Mouse (Mus musculus): ENCODE results near the gene Nmt1. TPM values are rescaled to one million over a fixed set of nuclear protein-coding genes. Genes with fewer than 3 reads are reported as not detected.

Gene Nmt1
- polyA plus RNA-seq, 1 experiment from 2014 or later = 47.8 TPM

- Histone ChIP-seq H3K4me2 (peak overlapping the region; percentile 89), H3K4me3 (replicated peaks) (peak overlapping the region; percentile 78), H3K36me3 (peaks cover 19% of the 10 kb centered on the region), H3K9ac (peak overlapping the region; percentile 68), H3K9me3 (replicated peaks) (no peaks in the 10 kb centered on the region), H3K27ac (peak overlapping the region; percentile 68), H3K27me3 (peaks cover 50% of the 10 kb centered on the region), H3K4me1 (replicated peaks) (peaks cover 61% of the 10 kb centered on the region)
- WGBS (ENCODE audit: insufficient replicate concordance) = 2% methylated on average over 30 of the region's 30 CpGs
- DNase-seq (peak; percentile 58), ATAC-seq (ENCODE audit: low read depth) (no peak)
These were observed 74.0 kb downstream of the Nmt1 start for GRCm38 (mm10) chr11:103101866-103102501.

GRCm38 (mm10) chr11:103102725-103103349, 74.8 kb downstream of the Nmt1 start:
- Histone ChIP-seq H3K4me3 (replicated peaks) (peak overlapping the region; percentile 78), H3K9ac (peak overlapping the region; percentile 91), H3K27ac (peak overlapping the region; percentile 97), H3K9me3 (replicated peaks) (no peaks in the 10 kb centered on the region), H3K36me3 (peaks cover 27% of the 10 kb centered on the region), H3K4me1 (replicated peaks) (peaks cover 62% of the 10 kb centered on the region), H3K4me2 (peak overlapping the region; percentile 93), H3K27me3 (peaks cover 43% of the 10 kb centered on the region)
- DNase-seq = peak; percentile 97
- WGBS (ENCODE audit: insufficient replicate concordance) = under 1% methylated on average over 35 of the region's 35 CpGs
- peak; percentile 88 for ATAC-seq (ENCODE audit: low read depth)

- H3K4me3 ChIP-seq (replicated peaks) = peak overlapping the region; percentile 78
- H3K27ac ChIP-seq = peak overlapping the region; percentile 97
- DNase-seq (no peak), ATAC-seq (ENCODE audit: low read depth) (no peak)
- H3K9me3 ChIP-seq (replicated peaks) = no peaks in the 10 kb centered on the region
- H3K36me3 ChIP-seq = peaks cover 33% of the 10 kb centered on the region
- peaks cover 38% of the 10 kb centered on the region for H3K27me3 ChIP-seq
- WGBS (ENCODE audit: insufficient replicate concordance) = 41% methylated on average over 8 of the region's 8 CpGs
- peaks cover 62% of the 10 kb centered on the region for H3K4me1 ChIP-seq (replicated peaks)
- H3K4me2 ChIP-seq = peak overlapping the region; percentile 93
- H3K9ac ChIP-seq = peak overlapping the region; percentile 91
These were observed 75.6 kb downstream of the Nmt1 start for GRCm38 (mm10) chr11:103103621-103104020.

GRCm38 (mm10) chr11:103104469-103104868, 76.5 kb downstream of the Nmt1 start:
- 21% methylated on average over 7 of the region's 7 CpGs for WGBS (ENCODE audit: insufficient replicate concordance)
- Histone ChIP-seq H3K9me3 (replicated peaks) (no peaks in the 10 kb centered on the region), H3K27ac (peak overlapping the region; percentile 97), H3K4me2 (peak overlapping the region; percentile 93), H3K4me1 (replicated peaks) (peaks cover 62% of the 10 kb centered on the region), H3K4me3 (replicated peaks) (peak overlapping the region; percentile 78), H3K27me3 (peaks cover 29% of the 10 kb centered on the region), H3K9ac (peak overlapping the region; percentile 91), H3K36me3 (peaks cover 39% of the 10 kb centered on the region)
- DNase-seq = peak; percentile 70
- peak; percentile 70 for ATAC-seq (ENCODE audit: low read depth)

GRCm38 (mm10) chr11:103105180-103105725, 77.3 kb downstream of the Nmt1 start:
- DNase-seq (no peak), ATAC-seq (ENCODE audit: low read depth) (no peak)
- Histone ChIP-seq H3K9me3 (replicated peaks) (no peaks in the 10 kb centered on the region), H3K36me3 (peaks cover 44% of the 10 kb centered on the region), H3K9ac (peak overlapping the region; percentile 91), H3K4me1 (replicated peaks) (peaks cover 62% of the 10 kb centered on the region), H3K4me2 (peak overlapping the region; percentile 93), H3K4me3 (replicated peaks) (peak overlapping the region; percentile 78), H3K27ac (peak overlapping the region; percentile 97), H3K27me3 (peaks cover 21% of the 10 kb centered on the region)
- WGBS (ENCODE audit: insufficient replicate concordance) = 60% methylated on average over 14 of the region's 14 CpGs

GRCm38 (mm10) chr11:103105810-103106209, 77.8 kb downstream of the Nmt1 start:
- WGBS (ENCODE audit: insufficient replicate concordance) = 82% methylated on average over 6 of the region's 6 CpGs
- H3K4me1 ChIP-seq (replicated peaks) = peaks cover 62% of the 10 kb centered on the region
- H3K27ac ChIP-seq = peak overlapping the region; percentile 97
- H3K4me3 ChIP-seq (replicated peaks) = peak overlapping the region; percentile 78
- peaks cover 47% of the 10 kb centered on the region for H3K36me3 ChIP-seq
- H3K4me2 ChIP-seq = peak overlapping the region; percentile 93
- H3K27me3 ChIP-seq = peaks cover 16% of the 10 kb centered on the region
- DNase-seq (no peak), ATAC-seq (ENCODE audit: low read depth) (no peak)
- no peaks in the 10 kb centered on the region for H3K9me3 ChIP-seq (replicated peaks)
- peak overlapping the region; percentile 91 for H3K9ac ChIP-seq

- H3K4me1 ChIP-seq (replicated peaks) = peaks cover 59% of the 10 kb centered on the region
- peak overlapping the region; percentile 78 for H3K4me3 ChIP-seq (replicated peaks)
- H3K9ac ChIP-seq = peak overlapping the region; percentile 91
- H3K36me3 ChIP-seq = peaks cover 47% of the 10 kb centered on the region
- H3K27ac ChIP-seq = peak overlapping the region; percentile 97
- ATAC-seq (ENCODE audit: low read depth) (peak; percentile 56), DNase-seq (peak; percentile 65)
- WGBS (ENCODE audit: insufficient replicate concordance) = 33% methylated on average over 4 of the region's 4 CpGs
- no peaks in the 10 kb centered on the region for H3K9me3 ChIP-seq (replicated peaks)
- peaks cover 13% of the 10 kb centered on the region for H3K27me3 ChIP-seq
- peak overlapping the region; percentile 93 for H3K4me2 ChIP-seq
These were observed 78.4 kb downstream of the Nmt1 start for GRCm38 (mm10) chr11:103106386-103106785.

GRCm38 (mm10) chr11:103111301-103111700, 83.3 kb downstream of the Nmt1 start:
- no peak overlapping the region; the same call in 1 of the 2 replicates for H3K4me3 ChIP-seq (replicated peaks)
- H3K4me1 ChIP-seq (replicated peaks) = peaks cover 52% of the 10 kb centered on the region
- ATAC-seq (ENCODE audit: low read depth) (no peak), DNase-seq (no peak)
- no peaks in the 10 kb centered on the region for H3K9me3 ChIP-seq (replicated peaks)
- H3K9ac ChIP-seq = peak overlapping the region; percentile 59
- peak overlapping the region; percentile 65 for H3K4me2 ChIP-seq
- peaks cover 21% of the 10 kb centered on the region for H3K27me3 ChIP-seq
- 43% methylated on average over 10 of the region's 10 CpGs for WGBS (ENCODE audit: insufficient replicate concordance)
- H3K36me3 ChIP-seq = peaks cover 33% of the 10 kb centered on the region
- H3K27ac ChIP-seq = no peak overlapping the region

- Histone ChIP-seq H3K9ac (peak overlapping the region; percentile 59), H3K27ac (peak overlapping the region; percentile 41)
These were observed 84.0 kb downstream of the Nmt1 start for GRCm38 (mm10) chr11:103111881-103112551.

GRCm38 (mm10) chr11:103112552-103112912, 84.5 kb downstream of the Nmt1 start:
- Histone ChIP-seq H3K4me2 (peak overlapping the region; percentile 65), H3K27me3 (peaks cover 21% of the 10 kb centered on the region), H3K9me3 (replicated peaks) (no peaks in the 10 kb centered on the region), H3K4me1 (replicated peaks) (peaks cover 51% of the 10 kb centered on the region), H3K9ac (peak overlapping the region; percentile 59; the same call in 1 of the 2 replicates), H3K4me3 (replicated peaks) (peak overlapping the region; percentile 46), H3K27ac (peak overlapping the region; percentile 41; the same call in 1 of the 2 replicates), H3K36me3 (peaks cover 23% of the 10 kb centered on the region)
- DNase-seq (no peak), ATAC-seq (ENCODE audit: low read depth) (no peak)
- 40% methylated on average over 9 of the region's 9 CpGs for WGBS (ENCODE audit: insufficient replicate concordance)

More at GRCm38 (mm10) chr11:103111881-103112551, 84.0 kb downstream of the Nmt1 start:
- DNase-seq (no peak), ATAC-seq (ENCODE audit: low read depth) (no peak)
- Histone ChIP-seq H3K4me3 (replicated peaks) (peak overlapping the region; percentile 46), H3K27me3 (peaks cover 21% of the 10 kb centered on the region), H3K4me1 (replicated peaks) (peaks cover 52% of the 10 kb centered on the region), H3K4me2 (peak overlapping the region; percentile 65), H3K9me3 (replicated peaks) (no peaks in the 10 kb centered on the region), H3K36me3 (peaks cover 28% of the 10 kb centered on the region)
- 11% methylated on average over 28 of the region's 28 CpGs for WGBS (ENCODE audit: insufficient replicate concordance)

- no peak for ATAC-seq (ENCODE audit: low read depth)
- Histone ChIP-seq H3K36me3 (peaks cover 18% of the 10 kb centered on the region), H3K4me3 (replicated peaks) (no peak overlapping the region), H3K9ac (0 out of 2 replicates have a peak overlapping the region, but pooled peaks have one; percentile 59), H3K4me2 (peak overlapping the region; percentile 65; the same call in 1 of the 2 replicates), H3K27ac (no peak overlapping the region), H3K9me3 (replicated peaks) (no peaks in the 10 kb centered on the region), H3K4me1 (replicated peaks) (peaks cover 56% of the 10 kb centered on the region), H3K27me3 (peaks cover 21% of the 10 kb centered on the region)
- DNase-seq = no peak
- WGBS (ENCODE audit: insufficient replicate concordance) = 69% methylated on average over 12 of the region's 12 CpGs
These were observed 85.0 kb downstream of the Nmt1 start for GRCm38 (mm10) chr11:103113005-103113404.

Measured in liver, embryonic 13.5 days (tissue).